Mouse (Mus musculus) adrenal gland, postnatal 25 days (tissue): ENCODE measurements around the gene 0610012G03Rik. TPM values are rescaled to one million over a fixed set of nuclear protein-coding genes. Genes with fewer than 3 reads are reported as not detected.

Experiments
- DNase-seq: peaks from one replicate; pipeline ENCODE4 v3.0.0; 2021; ENCODE audit warnings: mixed read lengths
- total RNA-seq: library from RNA; stranded (reverse); gene quantifications from 2 replicates; pipeline ENCODE4 v1.2.3, GENCODE M21; 2021

Gene 0610012G03Rik
- total RNA-seq, 1 experiment from 2014 or later: 41.3 TPM

DNA sequence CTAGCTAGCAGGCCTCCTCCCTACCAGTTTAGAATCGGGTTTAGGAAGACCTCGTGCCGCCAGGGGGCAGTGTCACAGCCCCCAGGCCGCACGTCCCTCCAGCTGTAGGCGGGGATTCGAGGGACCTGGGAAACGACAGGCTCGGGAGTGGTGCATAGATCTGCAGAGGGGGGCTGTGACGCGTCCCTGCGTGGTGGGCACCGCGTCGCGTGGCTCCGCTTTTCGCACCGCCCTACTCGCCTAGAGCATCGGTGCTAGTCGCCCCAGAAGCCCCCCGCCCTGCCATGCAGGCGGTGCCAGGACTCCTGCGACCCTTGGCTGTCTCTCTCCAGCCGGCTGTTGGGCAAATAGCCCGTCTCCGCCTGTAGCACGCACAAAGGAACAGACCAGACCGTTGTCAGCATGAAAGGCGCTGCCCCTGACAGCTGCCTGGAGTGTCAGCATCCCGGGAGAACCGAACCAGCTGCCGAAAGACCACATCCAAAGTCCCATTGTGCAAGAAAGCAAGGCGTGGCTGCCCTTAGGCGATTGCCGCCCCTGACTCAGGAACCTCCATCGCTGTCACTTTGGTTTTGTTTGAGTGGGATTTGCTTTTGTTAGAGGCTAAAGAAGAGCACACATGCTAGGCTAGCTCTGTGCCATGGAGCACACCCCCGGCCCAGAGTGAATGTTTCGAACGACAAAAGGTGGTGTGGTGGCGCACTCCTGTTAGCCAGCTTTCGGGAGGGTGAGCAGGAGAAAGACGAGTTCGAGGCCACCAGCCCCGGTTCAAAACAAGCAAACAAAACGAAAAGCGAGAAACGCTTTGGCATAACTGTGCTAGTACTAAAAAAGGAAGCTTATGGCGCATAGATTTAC is 15.2 kb downstream of the 0610012G03Rik start:
- DNase-seq: peak; percentile 81

DNA sequence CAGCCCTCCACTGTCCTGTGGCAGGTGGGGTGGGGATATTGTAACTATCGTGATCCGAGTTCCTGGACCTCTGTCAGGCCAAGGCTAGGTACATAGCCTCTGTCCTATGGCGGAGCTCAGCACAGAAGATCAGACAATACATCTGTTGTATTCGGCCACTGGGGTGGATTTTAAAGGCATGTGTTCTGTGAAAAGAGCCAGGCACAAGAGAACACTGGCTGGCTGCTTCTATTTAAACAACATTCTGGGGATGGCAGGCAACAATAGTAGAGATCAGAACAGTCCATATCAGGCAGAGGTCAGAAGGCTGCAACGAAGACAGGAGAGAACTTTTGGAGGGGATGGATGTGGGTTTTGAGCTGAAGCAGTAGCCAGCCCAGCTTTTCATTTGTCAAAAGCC is 16.0 kb downstream of the 0610012G03Rik start:
- no peak for DNase-seq

DNA sequence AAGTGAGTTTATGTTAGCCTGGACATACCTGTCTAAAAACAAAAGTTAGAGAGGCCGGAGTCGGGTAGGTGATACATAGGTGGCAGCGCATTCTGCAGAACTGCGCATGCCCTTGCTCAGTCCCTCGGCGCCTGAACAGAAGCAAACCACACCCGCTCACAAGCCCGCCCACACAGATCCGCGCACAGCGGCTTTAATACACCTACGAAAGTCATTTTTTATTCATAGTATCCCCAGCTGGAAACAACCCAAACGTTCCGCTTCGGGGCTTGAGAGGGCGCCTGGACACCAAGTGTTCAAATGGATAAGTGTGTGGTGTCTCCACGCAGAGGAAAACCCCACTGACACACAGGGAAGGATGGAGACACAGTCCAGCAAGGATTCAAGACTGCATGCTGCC is 17.0 kb downstream of the 0610012G03Rik start:
- DNase-seq: no peak

DNA sequence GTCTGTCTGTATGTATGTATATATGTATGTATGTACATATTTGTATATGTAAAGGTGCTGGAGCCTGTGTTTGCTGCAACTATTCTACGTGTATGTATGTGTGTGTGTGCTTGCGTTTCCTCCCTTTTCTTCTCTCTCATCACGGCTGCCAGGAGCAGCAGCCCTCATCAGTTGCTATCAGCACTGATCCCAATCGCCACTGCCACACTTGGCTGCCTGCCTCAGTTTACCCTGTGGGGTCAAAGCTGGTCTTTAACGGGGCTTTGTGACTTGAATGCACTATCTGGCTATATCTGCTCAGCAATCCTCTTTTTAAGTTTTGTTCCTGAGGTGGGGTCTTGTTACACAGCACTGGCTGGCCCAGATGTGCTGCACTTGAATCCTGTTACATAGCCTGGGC is 20.9 kb downstream of the 0610012G03Rik start:
- DNase-seq: no peak

DNA sequence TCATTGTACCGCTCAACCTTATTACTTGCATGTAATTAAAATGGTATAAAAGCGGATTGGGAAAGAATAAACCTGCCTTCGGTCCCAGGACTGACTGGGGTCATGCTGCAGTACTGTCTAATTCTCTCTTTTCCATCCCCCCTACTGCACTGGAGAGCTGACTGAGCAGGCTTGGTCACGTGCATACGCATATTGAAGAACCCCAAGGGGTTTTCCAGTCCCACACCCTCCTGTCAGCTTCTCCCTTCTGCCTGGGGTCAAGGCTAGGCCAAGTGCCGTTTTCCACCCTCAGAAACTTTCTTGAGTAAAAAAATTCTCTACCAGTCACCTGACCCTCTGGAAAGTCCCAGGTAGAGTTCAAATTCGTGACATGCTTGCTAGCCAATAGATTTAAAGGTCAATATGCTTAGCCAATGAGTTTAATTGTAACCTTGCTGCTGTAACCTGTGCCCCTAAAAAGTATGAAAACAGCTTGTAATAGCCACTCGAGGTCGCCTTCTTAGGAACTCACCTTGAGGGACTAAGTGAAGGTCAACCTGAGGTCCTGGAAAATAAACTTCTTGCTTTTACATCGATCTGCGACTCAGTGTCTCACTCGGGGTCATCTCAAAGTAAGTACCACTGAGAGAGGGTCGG is 21.6 kb downstream of the 0610012G03Rik start:
- no peak for DNase-seq

DNA sequence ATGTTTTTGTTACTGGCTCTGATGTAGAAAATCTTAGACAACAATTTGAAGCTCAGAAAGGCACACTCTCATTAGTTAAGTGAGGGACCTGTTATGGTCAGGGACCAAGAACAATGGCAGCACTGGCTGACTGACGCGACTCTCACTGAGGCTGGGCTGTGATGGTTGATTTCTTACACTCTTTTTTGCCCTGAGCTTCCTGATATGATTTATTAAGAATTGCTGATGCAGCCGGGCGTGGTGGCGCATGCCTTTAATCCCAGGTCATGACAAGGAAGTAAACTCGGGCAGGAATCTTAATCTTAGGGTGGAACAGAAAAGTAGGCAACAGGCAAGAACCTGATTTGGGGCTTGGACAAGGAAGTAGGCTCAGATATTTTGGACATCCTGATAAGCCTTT is 22.2 kb downstream of the 0610012G03Rik start:
- DNase-seq: no peak

DNA sequence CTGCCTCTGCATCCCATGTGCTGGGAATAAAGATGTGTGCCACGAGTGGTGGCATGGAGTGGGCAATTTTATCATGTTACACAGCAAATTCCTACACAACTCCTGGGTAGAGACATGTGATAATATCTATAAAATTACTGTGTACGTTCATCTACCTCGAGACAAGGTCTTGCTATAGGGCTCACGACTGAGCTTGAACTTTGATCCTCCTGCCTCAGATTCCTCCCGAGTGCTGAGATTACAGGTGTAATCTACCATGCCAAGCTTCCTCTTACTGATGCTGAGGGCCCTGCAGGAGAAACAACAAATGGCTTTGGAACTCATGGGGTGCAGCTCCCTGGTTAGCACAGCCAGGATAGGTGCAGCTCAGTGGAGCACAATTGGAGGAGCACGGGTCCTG is 23.9 kb downstream of the 0610012G03Rik start:
- no peak for DNase-seq

DNA sequence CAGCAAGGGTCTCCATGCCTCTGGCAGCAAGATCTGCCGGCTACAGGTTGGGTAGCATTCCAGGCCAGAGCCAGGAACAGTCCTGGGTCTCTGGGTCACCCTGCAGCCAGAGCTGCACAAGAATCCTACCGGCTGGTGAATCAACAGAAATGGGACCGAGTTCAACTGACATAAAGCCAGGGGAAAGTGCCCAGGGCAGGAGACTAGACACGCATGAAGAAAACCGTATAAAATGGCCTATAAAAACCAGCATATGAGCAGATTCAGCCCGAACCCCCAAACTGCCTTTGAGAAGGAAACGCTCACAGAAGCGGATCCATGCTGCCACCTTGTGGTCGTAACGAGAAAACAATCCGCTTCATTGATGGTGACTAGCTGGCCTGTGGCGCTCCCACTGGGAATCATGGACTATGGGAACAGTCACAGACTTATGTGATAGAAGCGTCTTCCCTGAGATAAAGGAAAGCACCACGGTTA is 30.0 kb downstream of the 0610012G03Rik start:
- peak; percentile 71 for DNase-seq

DNA sequence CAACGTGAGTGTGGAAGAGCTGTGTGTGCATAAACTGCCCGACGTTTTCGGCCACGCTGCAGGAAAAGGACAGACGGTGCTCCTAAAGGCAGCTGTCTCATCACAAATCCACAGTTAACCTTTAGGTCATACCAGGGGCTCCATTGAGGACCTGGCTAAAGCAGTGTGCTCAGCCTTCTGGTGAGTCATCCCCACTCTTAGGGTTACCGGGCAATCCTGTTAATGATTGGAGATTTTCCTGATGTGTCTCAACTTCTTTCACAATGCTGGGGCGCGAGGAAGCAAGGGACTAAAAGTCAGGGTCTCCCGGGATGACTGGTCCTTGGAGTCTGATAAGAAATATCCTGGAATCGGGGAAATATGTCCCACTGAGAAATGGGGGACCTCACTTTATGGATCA is 30.5 kb downstream of the 0610012G03Rik start:
- DNase-seq: no peak

DNA sequence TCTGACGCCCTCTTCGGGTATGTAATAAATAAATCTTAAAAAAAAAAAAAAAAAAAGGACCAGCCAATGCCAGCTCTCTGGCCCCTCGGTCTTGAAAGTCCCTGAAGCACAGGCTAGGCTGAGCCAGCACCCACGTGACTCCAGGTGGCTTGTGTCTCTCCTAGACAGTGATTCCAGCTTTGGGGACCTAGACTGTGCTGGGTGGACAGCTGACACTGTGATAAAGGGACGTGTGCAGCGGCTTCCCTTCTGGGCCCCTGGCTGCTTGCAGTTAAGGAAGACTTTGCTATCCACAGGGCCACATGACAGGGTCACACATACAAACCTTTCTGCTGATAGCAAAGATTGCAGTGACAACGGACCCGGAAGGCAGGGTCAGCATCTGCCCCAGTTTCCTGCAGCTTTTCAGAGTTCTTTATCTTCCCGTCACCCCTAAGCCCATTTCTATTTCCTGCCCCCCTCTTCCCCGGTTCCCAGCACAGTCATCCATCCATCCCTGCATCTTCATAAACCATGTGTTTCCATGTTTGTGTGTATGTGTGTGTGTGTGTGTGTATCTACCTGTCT is 37.9 kb downstream of the 0610012G03Rik start:
- no peak for DNase-seq

DNA sequence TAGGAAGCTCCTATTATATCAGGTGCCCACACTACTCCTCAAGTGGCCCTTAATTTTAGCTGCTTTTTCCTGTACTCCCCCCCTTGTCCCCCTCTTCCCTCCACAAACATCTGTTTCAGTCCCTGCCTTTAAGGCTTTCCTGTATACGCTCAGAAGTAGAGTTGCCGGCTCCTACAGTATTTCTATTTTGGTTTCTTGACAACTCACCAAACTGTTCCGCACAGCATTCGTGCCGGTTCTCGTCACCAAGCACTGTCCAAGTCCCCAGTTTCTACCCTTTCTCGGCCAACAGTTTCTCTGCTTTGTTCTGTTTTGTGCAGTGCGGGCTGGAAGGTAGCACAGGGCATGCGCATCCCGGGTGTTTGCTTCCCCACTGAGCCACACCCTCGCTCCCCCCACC is 39.3 kb downstream of the 0610012G03Rik start:
- DNase-seq: no peak

DNA sequence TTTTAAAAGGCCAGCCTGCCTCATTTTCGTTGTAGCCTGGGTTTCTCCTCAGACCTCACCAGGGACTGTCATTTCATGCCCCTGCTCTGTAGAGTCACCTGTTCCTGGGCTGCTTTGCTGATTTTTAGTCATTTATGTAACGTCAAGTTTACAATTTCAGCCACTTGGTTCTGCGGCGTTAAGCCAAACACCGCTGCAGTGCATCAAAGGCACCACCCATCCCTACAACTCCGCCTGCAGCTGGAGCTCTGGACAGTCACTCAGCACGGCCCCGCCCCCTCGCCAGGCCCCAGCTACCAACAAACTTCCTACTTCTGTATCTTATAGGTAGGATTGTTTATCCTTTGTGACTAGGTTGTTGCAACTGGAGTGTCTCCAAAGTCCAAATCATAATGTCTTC is 41.4 kb downstream of the 0610012G03Rik start:
- peak; percentile 50 for DNase-seq

DNA sequence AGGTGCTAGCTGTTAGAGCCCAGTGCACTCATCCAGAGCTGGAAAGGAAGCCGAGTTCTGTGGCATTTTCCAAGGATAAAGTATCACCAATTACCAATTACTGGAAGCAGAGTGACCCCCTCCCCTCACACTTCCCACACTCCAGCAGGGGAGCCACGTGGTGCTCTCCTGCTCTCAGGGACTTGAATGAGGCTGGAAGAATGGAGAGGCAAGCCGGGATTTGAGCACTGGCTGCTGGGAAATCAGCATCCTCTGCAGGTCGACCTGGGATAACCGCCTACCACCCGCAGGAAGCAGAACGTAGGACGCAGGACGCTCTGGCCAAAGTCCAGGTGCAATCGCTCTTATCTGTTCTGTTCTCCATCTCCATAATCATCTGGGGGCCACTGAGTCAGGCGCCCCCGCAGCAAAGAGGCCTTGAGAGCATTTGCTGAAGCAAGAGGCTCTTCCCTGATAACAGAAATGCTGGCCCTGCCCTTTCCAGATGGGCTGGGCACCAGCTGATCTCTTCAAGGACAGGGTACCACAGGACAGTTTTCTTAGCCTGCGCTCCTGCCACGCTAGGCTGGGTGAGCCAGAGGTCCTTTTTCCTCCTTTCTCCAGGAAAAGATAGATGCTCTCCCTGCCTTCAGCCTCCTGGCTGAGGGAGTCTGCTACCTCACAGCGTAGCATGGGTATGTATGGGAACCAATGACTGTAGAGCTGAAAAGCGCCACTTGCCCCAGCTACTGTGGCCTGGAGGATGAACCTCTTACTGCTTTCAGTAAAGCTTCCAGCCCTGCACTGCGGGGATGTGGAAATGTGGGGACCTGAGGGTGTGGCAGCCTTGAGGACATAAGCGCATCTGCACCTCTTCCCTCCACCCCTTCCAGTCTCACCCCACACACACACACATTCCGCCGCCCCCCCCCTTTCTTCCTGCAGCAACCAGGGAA is 42.1 kb downstream of the 0610012G03Rik start:
- DNase-seq: no peak

DNA sequence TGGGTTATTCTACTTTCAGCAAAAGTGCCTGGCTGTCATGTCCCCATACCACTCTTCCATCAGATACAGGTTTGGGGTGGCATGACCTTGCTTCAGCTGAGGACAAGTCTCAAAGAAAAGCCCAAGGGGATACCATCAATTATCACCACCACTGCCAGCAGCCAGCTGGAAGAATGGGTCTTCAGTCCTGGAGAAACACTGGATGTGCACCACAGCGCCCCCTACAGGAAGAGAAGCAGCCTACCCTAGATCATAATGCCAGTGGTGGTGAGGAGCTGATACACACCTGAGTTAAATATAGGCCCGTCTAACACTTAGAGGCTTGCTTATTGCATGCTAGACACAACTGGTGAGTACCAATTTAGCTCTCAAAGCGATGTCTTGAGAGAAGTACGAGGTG is 43.0 kb downstream of the 0610012G03Rik start:
- no peak for DNase-seq

DNA sequence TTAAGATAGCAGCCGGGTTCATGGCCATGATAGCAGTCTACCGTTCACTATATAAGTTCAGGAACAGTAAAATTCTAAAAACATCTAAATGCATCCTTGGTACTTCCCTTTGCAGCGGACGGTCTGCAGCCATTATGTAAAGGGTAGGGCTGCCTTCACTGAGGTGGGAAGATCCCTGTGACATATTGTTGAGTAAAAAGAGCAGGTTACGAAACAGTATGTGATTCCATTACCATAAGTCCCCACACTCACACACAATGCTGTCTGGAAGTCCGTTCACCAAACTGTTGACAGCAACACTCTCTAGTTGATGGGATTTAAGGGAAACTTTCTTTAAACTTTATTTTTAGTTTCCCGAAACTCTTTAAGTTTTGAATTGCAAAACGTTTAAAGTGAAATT is 45.1 kb downstream of the 0610012G03Rik start:
- DNase-seq: no peak

DNA sequence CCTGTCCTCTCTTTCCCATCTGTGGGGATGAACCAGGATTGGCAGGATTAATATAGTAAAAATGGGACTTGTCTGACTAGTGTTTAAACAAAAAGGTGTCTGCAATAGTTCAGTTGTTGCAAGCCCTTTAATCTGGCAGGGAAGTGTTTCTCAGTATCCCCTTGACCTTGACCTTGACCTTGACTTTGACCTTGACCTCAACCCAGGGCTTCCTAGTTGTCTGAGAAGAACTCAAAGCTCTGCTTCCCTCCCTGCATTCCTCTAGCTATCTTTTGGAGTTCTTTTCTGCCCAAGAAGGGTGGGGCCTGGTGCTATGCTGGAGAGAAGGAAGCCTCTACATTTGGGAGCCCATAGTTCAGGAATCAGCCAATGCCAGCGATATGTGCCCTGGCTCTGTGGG is 46.4 kb downstream of the 0610012G03Rik start:
- no peak for DNase-seq

DNA sequence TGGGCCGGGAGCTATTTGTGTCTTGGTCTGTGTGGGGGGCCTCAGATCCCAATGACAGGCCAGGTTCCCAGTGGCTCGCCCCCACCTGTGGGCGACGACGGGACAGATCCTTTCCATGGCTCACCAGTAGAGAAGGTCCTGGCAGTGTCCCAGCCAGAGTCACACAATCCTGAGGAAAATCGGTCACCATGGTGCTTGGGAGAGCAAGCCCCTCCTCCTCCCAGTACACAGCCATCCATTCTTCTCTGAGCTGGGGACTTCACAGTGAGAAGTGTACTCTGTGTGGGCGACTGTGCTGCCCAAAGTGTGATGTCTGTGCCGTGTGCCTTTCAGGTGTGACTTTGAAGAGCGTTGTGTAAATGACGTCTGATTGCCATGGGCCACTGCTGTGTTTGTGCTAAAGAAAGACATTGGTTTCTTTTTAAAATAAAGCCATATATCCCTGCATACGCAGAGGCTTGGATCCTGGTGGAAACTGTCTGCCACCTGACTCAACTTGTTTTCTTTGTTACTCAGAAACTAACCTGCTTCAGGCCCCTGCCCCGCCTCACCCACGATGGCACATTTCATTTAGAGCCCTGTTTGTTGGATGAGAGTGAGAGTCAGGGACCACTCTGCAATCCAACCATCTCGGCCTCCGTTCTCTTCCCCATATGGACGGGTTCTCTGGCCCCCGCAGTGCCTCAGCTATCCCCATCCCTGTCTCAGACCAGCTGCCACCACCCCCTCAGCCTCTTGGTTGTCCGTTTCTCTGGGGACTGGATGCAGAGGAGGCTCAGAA is 49.6 kb downstream of the 0610012G03Rik start:
- no peak for DNase-seq
